Mouse (Mus musculus) CH12.LX (cell line): ENCODE measurements around the gene Gm12394.

Experiments
- E2F4 ChIP-seq: IDR thresholded peaks from 2 replicates; pipeline ENCODE4 v1.6.1; 2011; ENCODE audit warnings: low read depth, low read length, improper control_type of control experiment; ENCODE audit not compliant: insufficient replicate concordance
- TBP ChIP-seq: conservative IDR thresholded peaks from 2 replicates; pipeline ENCODE4 v1.6.1; 2011; ENCODE audit warnings: low read depth, low read length, improper control_type of control experiment

GRCm38 (mm10) chr4:42902174-42902573 lies 45.6 kb upstream of the Gm12394 start:
- TF ChIP-seq TBP: no peak
- no peak for TF ChIP-seq E2F4
